Mouse (Mus musculus) limb, embryonic 15.5 days (tissue): ENCODE measurements at regions not wholly inside any gene's neighbourhood (a gene's known extent, or its start where the extent isn't known, plus 50 kb on each side); places are given as distances from the start of the nearest gene placed in this dataset.

Experiments used
- ATAC-seq: fragments of 200-750 bp; cut with Nextera tagmentation; 2 replicates; pipeline ENCODE4 v1.8.0; 2017; ENCODE audit warnings: low read depth, moderate TSS enrichment; ENCODE audit not compliant: insufficient number of reproducible peaks, low FRiP score, low TSS enrichment
- H3K27ac ChIP-seq: fragments of 300-500 bp; sonication (generic); 2 replicates; pipeline ENCODE4 v1.5.1; 2015; ENCODE audit warnings: moderate library complexity, mild to moderate bottlenecking, inconsistent platforms
- H3K27me3 ChIP-seq: fragments of 300-500 bp; sonication (generic); 2 replicates; pipeline ENCODE4 v1.6.1; 2015; ENCODE audit warnings: inconsistent platforms
- H3K36me3 ChIP-seq: fragments of 300-500 bp; sonication (generic); 2 replicates; pipeline ENCODE4 v1.6.1; 2015; ENCODE audit warnings: inconsistent platforms
- H3K4me1 ChIP-seq: fragments of 300-500 bp; sonication (generic); 2 replicates; pipeline ENCODE4 v1.6.1; 2015; ENCODE audit warnings: inconsistent platforms
- H3K4me2 ChIP-seq: fragments of 300-500 bp; sonication (generic); 2 replicates; pipeline ENCODE4 v1.6.1; 2015; ENCODE audit warnings: mild to moderate bottlenecking, inconsistent platforms
- H3K4me3 ChIP-seq: fragments of 300-500 bp; sonication (generic); 2 replicates; pipeline ENCODE4 v1.5.1; 2015; ENCODE audit warnings: mild to moderate bottlenecking, inconsistent platforms
- H3K9ac ChIP-seq: fragments of 300-500 bp; sonication (generic); 2 replicates; pipeline ENCODE4 v1.6.1; 2015; ENCODE audit warnings: inconsistent platforms
- H3K9me3 ChIP-seq: fragments of 300-500 bp; sonication (generic); 2 replicates; pipeline ENCODE4 v1.6.1; 2016; ENCODE audit warnings: inconsistent platforms
- WGBS: fragments of 180-500 bp; shearing (Covaris S2); methylation state at CpG from one replicate; pipeline ENCODE4 v1.1.7; 2015; 5-methylcytosine and 5-hydroxymethylcytosine counted together

DNA sequence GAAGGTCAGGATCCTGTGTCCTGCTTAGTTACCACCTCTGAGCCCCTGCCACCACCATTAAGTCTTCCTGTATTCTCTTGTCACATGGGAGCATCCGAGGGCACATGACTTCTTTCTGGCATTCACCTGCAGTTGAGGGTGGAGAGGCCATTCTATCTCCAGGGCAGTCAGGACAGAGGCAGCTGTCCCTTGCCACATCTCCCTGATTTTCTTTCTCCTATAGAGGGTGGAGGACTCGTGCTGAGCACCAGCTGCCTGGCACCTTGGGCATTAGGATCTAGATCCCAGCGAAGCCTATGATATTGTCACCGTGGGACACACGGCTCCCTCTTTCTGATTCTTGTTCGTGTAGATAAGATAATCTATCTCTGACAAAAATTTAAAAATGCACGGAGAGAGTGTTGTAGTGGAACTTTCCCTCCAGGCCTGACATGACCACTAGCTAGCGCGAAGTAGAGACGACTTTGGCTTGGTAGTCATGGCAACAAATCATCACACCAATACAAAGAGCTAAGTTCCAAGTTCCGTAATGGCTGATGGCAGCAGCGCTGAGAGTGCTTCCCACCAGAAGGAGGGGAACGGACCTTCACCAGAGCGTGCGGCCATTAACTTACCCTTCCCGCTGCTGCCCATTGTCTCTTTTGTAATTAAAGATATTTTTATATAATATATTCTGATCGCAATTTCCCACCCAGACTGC is 137.7 kb downstream of the Ipmk start:
- Histone ChIP-seq H3K36me3 (no peaks in the 10 kb centered on the region), H3K4me3 (no peak overlapping the region), H3K9me3 (no peaks in the 10 kb centered on the region), H3K4me2 (no peak overlapping the region), H3K4me1 (no peaks in the 10 kb centered on the region), H3K27ac (no peak overlapping the region), H3K9ac (no peak overlapping the region), H3K27me3 (no peaks in the 10 kb centered on the region)
- 76% methylated on average over 17 of the region's 17 CpGs for WGBS
- ATAC-seq = no peak

DNA sequence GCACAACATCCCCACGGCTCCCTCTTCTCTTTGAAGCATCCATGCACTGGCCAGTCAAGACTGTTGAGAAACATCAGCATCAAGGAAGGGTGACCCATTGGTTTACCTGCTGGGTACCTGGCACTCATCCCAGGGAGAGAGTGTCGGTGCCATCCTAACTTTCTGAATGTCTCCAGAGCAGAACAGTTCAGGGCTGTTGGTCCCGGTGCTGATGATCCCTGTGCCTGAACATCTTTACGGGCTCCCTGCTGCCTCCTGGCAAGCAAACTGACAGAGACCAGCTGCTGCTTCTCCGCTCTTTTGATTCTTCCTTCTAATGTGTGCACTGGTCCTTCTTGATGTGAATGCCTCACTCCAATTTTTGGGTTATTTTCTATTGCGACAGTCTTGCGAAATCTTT is 142.2 kb downstream of the Ipmk start:
- H3K36me3 ChIP-seq = no peaks in the 10 kb centered on the region
- no peaks in the 10 kb centered on the region for H3K4me1 ChIP-seq
- H3K9ac ChIP-seq = no peak overlapping the region
- 83% methylated on average over 7 of the region's 7 CpGs for WGBS
- no peak overlapping the region for H3K4me3 ChIP-seq
- ATAC-seq = no peak
- no peak overlapping the region for H3K4me2 ChIP-seq
- no peaks in the 10 kb centered on the region for H3K9me3 ChIP-seq
- H3K27me3 ChIP-seq = no peaks in the 10 kb centered on the region
- H3K27ac ChIP-seq = no peak overlapping the region

DNA sequence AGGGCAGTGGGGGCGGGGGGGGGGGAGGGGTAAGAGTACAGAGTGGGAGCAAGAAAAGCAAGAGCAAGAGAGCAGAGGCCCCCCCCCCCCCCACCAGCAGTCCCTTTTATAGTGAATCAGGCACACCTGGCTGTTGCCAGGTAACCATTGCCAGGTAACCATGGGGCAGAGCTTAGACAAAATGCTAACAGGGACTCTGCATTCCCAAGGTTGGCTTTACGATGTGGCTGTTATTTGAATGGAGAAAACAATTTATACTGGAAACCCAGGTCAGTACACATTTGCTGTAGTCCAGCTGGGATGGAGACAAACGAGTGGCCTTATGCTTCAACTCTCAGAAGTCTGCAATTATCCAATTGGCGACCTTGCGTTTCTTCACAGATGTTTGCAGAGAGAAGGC is 154.5 kb downstream of the Ipmk start:
- ATAC-seq = no peak
- no peak overlapping the region for H3K27ac ChIP-seq
- H3K9ac ChIP-seq = no peak overlapping the region
- H3K4me1 ChIP-seq = no peaks in the 10 kb centered on the region
- 24% methylated on average over 5 of the region's 5 CpGs for WGBS
- H3K27me3 ChIP-seq = no peaks in the 10 kb centered on the region
- no peak overlapping the region for H3K4me2 ChIP-seq
- H3K4me3 ChIP-seq = no peak overlapping the region
- H3K9me3 ChIP-seq = no peaks in the 10 kb centered on the region
- H3K36me3 ChIP-seq = no peaks in the 10 kb centered on the region

DNA sequence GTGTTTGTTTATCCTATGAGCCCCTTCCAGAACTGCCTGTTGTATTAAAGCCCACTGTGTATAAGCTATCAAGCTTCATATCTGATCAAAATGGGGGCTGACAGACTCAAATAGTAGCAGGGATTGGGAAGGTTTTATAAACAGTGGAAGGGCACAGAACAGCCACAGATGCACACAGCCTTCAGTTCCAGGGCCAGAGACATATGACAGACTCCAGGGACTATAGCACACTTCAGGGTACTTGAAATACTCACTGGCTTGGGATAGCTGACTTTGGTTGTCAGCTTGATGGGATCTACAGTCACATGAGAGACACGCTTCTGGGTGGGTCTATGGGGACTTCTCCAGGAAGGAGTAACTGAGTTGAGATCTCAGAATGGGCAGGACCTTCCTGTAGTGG is 156.7 kb downstream of the Ipmk start:
- WGBS = 73% methylated on average over 1 of the region's 1 CpGs
- no peaks in the 10 kb centered on the region for H3K27me3 ChIP-seq
- no peak overlapping the region for H3K4me3 ChIP-seq
- no peak overlapping the region for H3K27ac ChIP-seq
- H3K4me1 ChIP-seq = no peaks in the 10 kb centered on the region
- no peaks in the 10 kb centered on the region for H3K36me3 ChIP-seq
- ATAC-seq = no peak
- no peaks in the 10 kb centered on the region for H3K9me3 ChIP-seq
- H3K9ac ChIP-seq = no peak overlapping the region
- no peak overlapping the region for H3K4me2 ChIP-seq

DNA sequence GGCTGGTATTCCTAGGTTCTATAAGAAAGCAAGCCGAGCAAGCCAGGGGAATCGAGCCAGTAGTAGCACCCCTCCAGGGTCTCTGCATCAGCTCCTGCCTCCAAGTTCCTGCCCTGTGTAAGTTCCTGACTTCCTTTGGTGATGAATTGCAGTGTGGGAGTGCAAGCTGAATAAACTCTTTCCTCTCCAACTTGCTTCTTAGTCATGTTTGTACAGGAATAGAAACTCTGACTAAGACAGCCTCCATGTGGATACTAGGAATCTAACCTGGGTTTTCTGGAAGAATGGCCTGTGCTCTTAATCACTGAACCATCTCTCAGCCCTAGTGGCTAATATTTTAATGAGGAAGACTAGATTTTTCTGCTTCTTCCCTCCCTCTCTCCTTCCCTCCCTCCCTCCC is 177.7 kb downstream of the Ipmk start:
- Histone ChIP-seq H3K36me3 (no peaks in the 10 kb centered on the region), H3K4me2 (no peak overlapping the region), H3K4me1 (no peaks in the 10 kb centered on the region), H3K27ac (no peak overlapping the region), H3K9ac (no peak overlapping the region), H3K27me3 (no peaks in the 10 kb centered on the region), H3K4me3 (no peak overlapping the region), H3K9me3 (no peaks in the 10 kb centered on the region)
- WGBS = 81% methylated on average over 2 of the region's 2 CpGs
- no peak for ATAC-seq

DNA sequence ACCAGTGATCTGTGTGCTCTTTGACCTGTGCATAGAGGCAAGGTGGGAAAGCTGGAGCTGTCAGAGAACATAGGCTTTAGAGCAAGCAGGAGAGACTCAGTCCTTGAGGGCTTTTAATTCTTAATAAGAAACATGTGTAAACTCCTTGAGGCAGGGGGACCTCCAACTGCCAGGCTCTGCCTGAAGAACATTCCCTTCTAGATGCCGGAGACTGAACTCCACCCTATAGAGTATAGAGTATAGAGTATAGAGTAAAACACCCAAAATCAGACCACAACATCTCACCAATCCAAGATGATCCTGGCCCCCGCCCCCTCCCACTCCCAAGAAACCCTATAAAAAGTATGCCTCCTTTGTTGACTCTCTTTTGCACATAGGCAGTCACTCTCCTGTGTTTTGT is 186.2 kb downstream of the Ipmk start:
- H3K9ac ChIP-seq = no peak overlapping the region
- H3K4me1 ChIP-seq = no peaks in the 10 kb centered on the region
- no peak overlapping the region for H3K4me3 ChIP-seq
- H3K27ac ChIP-seq = no peak overlapping the region
- H3K36me3 ChIP-seq = no peaks in the 10 kb centered on the region
- no peaks in the 10 kb centered on the region for H3K27me3 ChIP-seq
- H3K9me3 ChIP-seq = 0 out of 2 replicates have a peak, but pooled peaks cover 4% of the 10 kb centered on the region
- no peak overlapping the region for H3K4me2 ChIP-seq
- 57% methylated on average over 2 of the region's 2 CpGs for WGBS
- 0 out of 2 replicates have a peak, but pooled peaks have one; percentile 24 for ATAC-seq

DNA sequence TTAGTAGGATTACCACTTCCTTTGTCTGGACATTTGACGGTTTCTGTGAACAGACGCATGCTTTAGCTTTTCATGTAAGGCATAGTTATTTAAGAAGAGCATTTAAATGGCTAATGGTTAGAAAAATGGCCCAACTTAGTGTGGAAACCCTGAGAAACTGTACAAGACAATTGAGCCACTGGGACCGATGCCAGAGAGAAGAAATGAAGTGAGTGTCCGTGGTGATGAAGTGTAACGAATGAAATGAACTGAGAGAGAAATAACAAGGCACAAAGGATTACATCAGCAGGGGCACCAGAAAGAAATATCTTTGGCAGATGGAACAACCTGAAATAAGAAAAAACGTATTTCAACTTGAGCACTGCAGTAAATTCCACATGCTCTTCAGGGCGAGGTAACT is 197.9 kb downstream of the Ipmk start:
- Histone ChIP-seq H3K9ac (no peak overlapping the region), H3K4me2 (no peak overlapping the region), H3K36me3 (no peaks in the 10 kb centered on the region), H3K4me1 (no peaks in the 10 kb centered on the region), H3K27ac (no peak overlapping the region), H3K9me3 (no peaks in the 10 kb centered on the region), H3K4me3 (no peak overlapping the region), H3K27me3 (no peaks in the 10 kb centered on the region)
- 71% methylated on average over 7 of the region's 7 CpGs for WGBS
- no peak for ATAC-seq

GRCm38 (mm10) chr10:71546507-71546906 is 198.9 kb downstream of the Ipmk start:
- Histone ChIP-seq H3K9ac (no peak overlapping the region), H3K4me3 (no peak overlapping the region), H3K9me3 (no peaks in the 10 kb centered on the region), H3K4me2 (no peak overlapping the region), H3K36me3 (no peaks in the 10 kb centered on the region), H3K27me3 (no peaks in the 10 kb centered on the region), H3K4me1 (no peaks in the 10 kb centered on the region), H3K27ac (no peak overlapping the region)
- ATAC-seq = no peak
- WGBS = 78% methylated on average over 7 of the region's 7 CpGs

DNA sequence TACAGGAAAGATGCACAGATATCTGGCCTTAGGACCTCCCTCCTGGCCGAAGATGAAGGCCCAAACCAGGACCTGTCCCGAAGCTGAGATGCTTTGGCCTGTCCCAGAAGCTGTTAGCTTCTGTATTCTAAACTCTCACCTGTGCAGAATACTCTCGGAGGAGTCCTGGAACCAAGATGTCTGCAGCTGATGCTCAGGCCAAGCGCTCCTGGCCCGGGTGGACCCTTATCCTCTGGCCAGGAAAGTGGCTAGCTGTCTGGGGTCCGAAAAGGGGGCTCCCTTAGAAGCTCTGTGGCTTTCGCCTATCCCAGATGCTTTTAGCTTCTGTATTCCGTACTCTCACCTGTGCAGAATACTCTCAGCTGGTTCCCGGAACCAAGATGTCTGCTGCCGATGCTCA is 236.2 kb downstream of the Ipmk start:
- H3K27me3 ChIP-seq = no peaks in the 10 kb centered on the region
- no peak overlapping the region for H3K9ac ChIP-seq
- no peaks in the 10 kb centered on the region for H3K9me3 ChIP-seq
- no peak for ATAC-seq
- H3K4me1 ChIP-seq = no peaks in the 10 kb centered on the region
- no peak overlapping the region for H3K4me2 ChIP-seq
- 91% methylated on average over 10 of the region's 10 CpGs for WGBS
- H3K27ac ChIP-seq = no peak overlapping the region
- no peaks in the 10 kb centered on the region for H3K36me3 ChIP-seq
- H3K4me3 ChIP-seq = no peak overlapping the region

GRCm38 (mm10) chr10:71598515-71598914 is 251.0 kb downstream of the Ipmk start:
- ATAC-seq = no peak
- no peak overlapping the region for H3K4me2 ChIP-seq
- H3K27ac ChIP-seq = no peak overlapping the region
- H3K4me1 ChIP-seq = no peaks in the 10 kb centered on the region
- H3K4me3 ChIP-seq = no peak overlapping the region
- no peaks in the 10 kb centered on the region for H3K36me3 ChIP-seq
- H3K9me3 ChIP-seq = no peaks in the 10 kb centered on the region
- no peaks in the 10 kb centered on the region for H3K27me3 ChIP-seq
- H3K9ac ChIP-seq = no peak overlapping the region
- 89% methylated on average over 6 of the region's 6 CpGs for WGBS

- no peaks in the 10 kb centered on the region for H3K4me1 ChIP-seq
- ATAC-seq = no peak
- no peak overlapping the region for H3K27ac ChIP-seq
- H3K9me3 ChIP-seq = no peaks in the 10 kb centered on the region
- 81% methylated on average over 4 of the region's 4 CpGs for WGBS
- H3K27me3 ChIP-seq = no peaks in the 10 kb centered on the region
- H3K4me3 ChIP-seq = no peak overlapping the region
- no peaks in the 10 kb centered on the region for H3K36me3 ChIP-seq
- no peak overlapping the region for H3K9ac ChIP-seq
- no peak overlapping the region for H3K4me2 ChIP-seq
Observed at GRCm38 (mm10) chr10:71613736-71614135, 266.2 kb downstream of the Ipmk start.

DNA sequence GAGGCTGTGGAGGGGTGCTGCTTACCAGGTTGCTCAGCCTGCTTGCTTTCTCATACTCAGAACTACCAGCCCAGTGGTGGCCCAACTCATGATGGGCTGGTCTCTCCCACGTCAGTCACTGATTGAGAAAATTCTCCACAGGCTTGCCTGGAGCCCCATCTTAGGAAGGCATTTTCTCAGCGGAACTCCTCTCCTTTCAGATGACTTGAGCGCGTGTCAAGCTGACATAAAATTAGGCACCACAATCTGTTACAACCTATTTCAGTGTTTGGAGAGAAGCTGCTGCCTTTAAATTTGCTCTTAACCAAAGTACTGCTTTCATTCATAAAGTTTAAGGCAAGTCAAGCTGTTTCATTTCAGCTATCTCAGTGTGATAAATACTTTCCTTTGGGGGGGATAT is 269.6 kb downstream of the Ipmk start:
- no peak overlapping the region for H3K27ac ChIP-seq
- H3K27me3 ChIP-seq = no peaks in the 10 kb centered on the region
- H3K4me3 ChIP-seq = no peak overlapping the region
- H3K9me3 ChIP-seq = no peaks in the 10 kb centered on the region
- no peak overlapping the region for H3K4me2 ChIP-seq
- no peak for ATAC-seq
- H3K36me3 ChIP-seq = no peaks in the 10 kb centered on the region
- no peak overlapping the region for H3K9ac ChIP-seq
- no peaks in the 10 kb centered on the region for H3K4me1 ChIP-seq
- WGBS = 89% methylated on average over 4 of the region's 4 CpGs

- no peaks in the 10 kb centered on the region for H3K4me1 ChIP-seq
- H3K9me3 ChIP-seq = no peaks in the 10 kb centered on the region
- no peaks in the 10 kb centered on the region for H3K27me3 ChIP-seq
- no peaks in the 10 kb centered on the region for H3K36me3 ChIP-seq
- WGBS = 87% methylated on average over 3 of the region's 3 CpGs
- H3K27ac ChIP-seq = no peak overlapping the region
- no peak overlapping the region for H3K9ac ChIP-seq
- H3K4me2 ChIP-seq = no peak overlapping the region
- no peak for ATAC-seq
- H3K4me3 ChIP-seq = no peak overlapping the region
Observed at GRCm38 (mm10) chr10:71646071-71646470, 298.5 kb downstream of the Ipmk start.
